Mouse (Mus musculus) 3T3-L1 (cell line): ENCODE data around the gene Schip1.

Experiments used
- DNase-seq: peaks from one replicate; pipeline ENCODE4 v3.0.0-alpha.2; 2015; ENCODE audit warnings: low read depth, low spot score

Gene Schip1

GRCm38 (mm10) chr3:68469643-68470042 lies 405.0 kb downstream of the Schip1 start:
- DNase-seq, result peak; percentile 65

- DNase-seq, result peak; percentile 76
Observed at GRCm38 (mm10) chr3:68470061-68470460, 405.5 kb downstream of the Schip1 start.

GRCm38 (mm10) chr3:68470622-68471021 lies 406.0 kb downstream of the Schip1 start:
- no peak for DNase-seq

- DNase-seq, result no peak
Observed at GRCm38 (mm10) chr3:68476336-68476735, 411.7 kb downstream of the Schip1 start.

GRCm38 (mm10) chr3:68477478-68477877 lies 412.9 kb downstream of the Schip1 start:
- no peak for DNase-seq

- DNase-seq, result no peak
Observed at GRCm38 (mm10) chr3:68479266-68479665, 414.7 kb downstream of the Schip1 start.

- no peak for DNase-seq
Observed at GRCm38 (mm10) chr3:68483517-68483916, 418.9 kb downstream of the Schip1 start.

- no peak for DNase-seq
Observed at GRCm38 (mm10) chr3:68484021-68484420, 419.4 kb downstream of the Schip1 start.

- DNase-seq, result no peak
Observed at GRCm38 (mm10) chr3:68484561-68484960, 420.0 kb downstream of the Schip1 start.

- DNase-seq, result no peak
Observed at GRCm38 (mm10) chr3:68487621-68488020, 423.0 kb downstream of the Schip1 start.

- DNase-seq, result no peak
Observed at GRCm38 (mm10) chr3:68488316-68488715, 423.7 kb downstream of the Schip1 start.

GRCm38 (mm10) chr3:68491516-68491915 lies 426.9 kb downstream of the Schip1 start:
- no peak for DNase-seq

GRCm38 (mm10) chr3:68492066-68492465 lies 427.5 kb downstream of the Schip1 start:
- DNase-seq, result no peak

GRCm38 (mm10) chr3:68492513-68492912 lies 427.9 kb downstream of the Schip1 start:
- DNase-seq, result peak; percentile 58

GRCm38 (mm10) chr3:68493170-68493585 lies 428.6 kb downstream of the Schip1 start:
- DNase-seq, result peak; percentile 92

GRCm38 (mm10) chr3:68493586-68494295 lies 429.1 kb downstream of the Schip1 start:
- peak; percentile 96 for DNase-seq

GRCm38 (mm10) chr3:68494296-68495095 lies 429.9 kb downstream of the Schip1 start:
- DNase-seq, result peak; percentile 67

- peak; percentile 95 for DNase-seq
Observed at GRCm38 (mm10) chr3:68495096-68495735, 430.6 kb downstream of the Schip1 start.

GRCm38 (mm10) chr3:68495736-68496242 lies 431.2 kb downstream of the Schip1 start:
- DNase-seq, result peak; percentile 81

GRCm38 (mm10) chr3:68496513-68496912 lies 431.9 kb downstream of the Schip1 start:
- DNase-seq, result peak; percentile 15

- no peak for DNase-seq
Observed at GRCm38 (mm10) chr3:68499532-68500152, 435.0 kb downstream of the Schip1 start.

GRCm38 (mm10) chr3:68504838-68505237 lies 440.2 kb downstream of the Schip1 start:
- peak; percentile 53 for DNase-seq
